Mouse (Mus musculus): ENCODE data around the gene Slc2a8.
A peak's percentile ranks its signal among the peaks of the same experiment; 100 is the strongest.
"Not testable (repeated sequence)": the region's sequence is repeated elsewhere in the genome, so short reads cannot be mapped to it uniquely, and the experiment has no call there.

Gene Slc2a8

GRCm38 (mm10) chr2:32981725-32982271, at the start of gene Slc2a8:
TSS of gene Slc2a8 (minus strand) at chr2:32982083.
- DNase-seq (ENCODE audit: low read depth, low spot score): peak; percentile 99

GRCm38 (mm10) chr2:33025040-33025439, 43.2 kb upstream of the Slc2a8 start:
- DNase-seq (ENCODE audit: low read depth, low spot score): no peak

GRCm38 (mm10) chr2:33024564-33024963, 42.7 kb upstream of the Slc2a8 start:
- DNase-seq (ENCODE audit: low read depth, low spot score): peak; percentile 49

GRCm38 (mm10) chr2:33022846-33023245, 41.0 kb upstream of the Slc2a8 start:
- DNase-seq (ENCODE audit: low read depth, low spot score): no peak

- DNase-seq (ENCODE audit: low read depth, low spot score): no peak
Observed at GRCm38 (mm10) chr2:33018026-33018425, 36.1 kb upstream of the Slc2a8 start.

GRCm38 (mm10) chr2:33017191-33017590, 35.3 kb upstream of the Slc2a8 start:
- no peak for DNase-seq (ENCODE audit: low read depth, low spot score)

- peak; percentile 99 for DNase-seq (ENCODE audit: low read depth, low spot score)
Observed at GRCm38 (mm10) chr2:33014877-33015276, 33.0 kb upstream of the Slc2a8 start.

GRCm38 (mm10) chr2:33009055-33009454, 27.2 kb upstream of the Slc2a8 start:
- DNase-seq (ENCODE audit: low read depth, low spot score): not testable (repeated sequence)

- peak; percentile 95 for DNase-seq (ENCODE audit: low read depth, low spot score)
Observed at GRCm38 (mm10) chr2:33005041-33005440, 23.2 kb upstream of the Slc2a8 start.

GRCm38 (mm10) chr2:33002144-33002543, 20.3 kb upstream of the Slc2a8 start:
- DNase-seq (ENCODE audit: low read depth, low spot score): peak; percentile 73

- DNase-seq (ENCODE audit: low read depth, low spot score): peak; percentile 65
Observed at GRCm38 (mm10) chr2:32999752-33000151, 17.9 kb upstream of the Slc2a8 start.

- peak; percentile 69 for DNase-seq (ENCODE audit: low read depth, low spot score)
Observed at GRCm38 (mm10) chr2:32997792-32998191, 15.9 kb upstream of the Slc2a8 start.

- DNase-seq (ENCODE audit: low read depth, low spot score): peak; percentile 48
Observed at GRCm38 (mm10) chr2:32997081-32997480, 15.2 kb upstream of the Slc2a8 start.

GRCm38 (mm10) chr2:32992130-32992529, 10.2 kb upstream of the Slc2a8 start:
- DNase-seq (ENCODE audit: low read depth, low spot score): peak; percentile 36

GRCm38 (mm10) chr2:32990167-32990832, 8.4 kb upstream of the Slc2a8 start:
- peak; percentile 46 for DNase-seq (ENCODE audit: low read depth, low spot score)

GRCm38 (mm10) chr2:32989376-32989775, 7.5 kb upstream of the Slc2a8 start:
- peak; percentile 45 for DNase-seq (ENCODE audit: low read depth, low spot score)

- DNase-seq (ENCODE audit: low read depth, low spot score): no peak
Observed at GRCm38 (mm10) chr2:32985844-32986243, 4.0 kb upstream of the Slc2a8 start.

- DNase-seq (ENCODE audit: low read depth, low spot score): no peak
Observed at GRCm38 (mm10) chr2:32983617-32984016, 1.7 kb upstream of the Slc2a8 start.

GRCm38 (mm10) chr2:32982700-32983099, 817 bp upstream of the Slc2a8 start:
- peak; percentile 43 for DNase-seq (ENCODE audit: low read depth, low spot score)

- DNase-seq (ENCODE audit: low read depth, low spot score): peak; percentile 36
Observed at GRCm38 (mm10) chr2:32981281-32981680, 602 bp downstream of the Slc2a8 start.

GRCm38 (mm10) chr2:32979675-32980074, 2.2 kb downstream of the Slc2a8 start:
- no peak for DNase-seq (ENCODE audit: low read depth, low spot score)

- DNase-seq (ENCODE audit: low read depth, low spot score): no peak
Observed at GRCm38 (mm10) chr2:32978675-32979074, 3.2 kb downstream of the Slc2a8 start.

- no peak for DNase-seq (ENCODE audit: low read depth, low spot score)
Observed at GRCm38 (mm10) chr2:32977114-32977513, 4.8 kb downstream of the Slc2a8 start.

Measured in brain, adult 2 months (tissue).